Mouse (Mus musculus): ENCODE results near the gene Cdk7. TPM values are rescaled to one million over a fixed set of nuclear protein-coding genes. Genes with fewer than 3 reads are reported as not detected.

Cdk7 gene
- total and polyA plus RNA-seq, 3 experiments, result 29.4 to 56.9 (median 47.8) TPM

GRCm38 (mm10) chr13:100750799-100751198 is 20.1 kb upstream of the Cdk7 start:
- Histone ChIP-seq H3K4me1 (ENCODE audit: control insufficient read depth in 1 of 2, insufficient read depth in 2 of 2) (peaks cover 3 to 15% of the 10 kb centered on the region in 2 experiments; a peak in 2 of 4 replicates), H3K4me3 (replicated peaks in 1 of 3; ENCODE audit: low read depth in 2 of 3, low read length in 2 of 3, poor library complexity in 1 of 3) (no peak overlapping the region), H3K4me2 (ENCODE audit: insufficient read depth, low read depth, poor library complexity, severe bottlenecking) (no peak overlapping the region), H3K36me3 (replicated peaks in 1 of 2; ENCODE audit: control insufficient read depth in 1 of 2, insufficient read depth in 1 of 2, low read length in 1 of 2) (no peaks in the 10 kb centered on the region), H3K27ac (ENCODE audit: insufficient read depth, low read depth) (no peak overlapping the region), H3K9ac (ENCODE audit: insufficient read depth, low read depth) (no peak overlapping the region), H3K9me3 (replicated peaks; ENCODE audit: low read length) (no peaks in the 10 kb centered on the region), H3K79me2 (replicated peaks; ENCODE audit: control insufficient read depth, extremely low read depth, insufficient read depth, poor library complexity, severe bottlenecking) (no peaks in the 10 kb centered on the region), H3K27me3 (replicated peaks) (no peaks in the 10 kb centered on the region)
- no peak for DNase-seq (ENCODE audit: extremely low read depth)
- TF ChIP-seq ZNF384 (IDR thresholded peaks at IDR 0.05; ENCODE audit: low read depth, low read length) (no peak), CHD2 (IDR thresholded peaks at IDR 0.05; ENCODE audit: low read length) (no peak)
- dilution Hi-C loops (cut with MboI; ENCODE audit: extremely low pct_ligation_motif_present, extremely low pct_unique_long_range_greater_than_20kb, low sequenced_read_pairs), result no loop called here
- in situ Hi-C loops (cut with MboI; ENCODE audit: low pct_ligation_motif_present, low pct_unique_long_range_greater_than_20kb, low sequenced_read_pairs), result no loop called here

DNA sequence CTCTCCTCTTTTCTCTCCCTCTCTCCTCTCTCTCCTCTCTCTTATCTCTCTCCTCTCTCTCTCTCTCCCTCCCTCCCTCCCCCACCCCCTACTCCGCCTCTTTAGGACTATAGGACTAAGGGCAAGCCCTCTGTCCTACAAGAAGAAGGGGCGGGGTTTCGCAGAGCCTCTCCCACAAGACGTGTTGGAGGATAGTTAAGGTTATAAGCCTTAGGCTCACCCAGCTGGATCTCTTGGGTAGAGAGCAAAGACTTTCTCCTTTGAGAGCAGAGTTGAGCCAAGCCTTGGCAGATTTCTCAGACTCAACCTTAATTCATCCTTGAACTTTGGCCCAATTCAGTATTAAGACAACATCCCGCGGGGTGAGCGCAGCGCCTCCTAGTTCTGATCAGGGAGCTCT is 17.9 kb upstream of the Cdk7 start:
- dilution Hi-C loops (cut with MboI; ENCODE audit: extremely low pct_ligation_motif_present, extremely low pct_unique_long_range_greater_than_20kb, low sequenced_read_pairs), result no loop called here
- H3K4me2 ChIP-seq (ENCODE audit: insufficient read depth, low read depth, poor library complexity, severe bottlenecking), result no peak overlapping the region

DNA sequence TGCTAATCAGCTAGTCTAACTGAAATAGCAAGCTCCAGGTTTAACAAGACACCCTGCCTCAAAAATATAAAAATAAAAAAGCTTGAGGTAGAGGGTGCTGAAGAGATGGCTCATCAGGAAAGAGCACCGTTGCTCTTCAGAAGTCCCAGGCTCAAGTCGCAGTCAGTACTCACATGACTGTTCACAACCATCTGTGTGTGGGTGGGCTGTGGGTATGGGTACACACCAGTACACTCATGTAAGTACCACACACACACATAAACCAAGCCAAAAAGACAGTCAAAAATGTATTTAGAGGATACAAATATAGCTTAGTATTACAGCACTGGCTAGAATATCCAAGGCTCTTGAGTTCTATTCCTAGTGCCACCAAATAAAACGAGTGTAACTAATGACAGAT is 15.4 kb upstream of the Cdk7 start:
- in situ Hi-C loops (cut with MboI; ENCODE audit: low pct_ligation_motif_present, low pct_unique_long_range_greater_than_20kb, low sequenced_read_pairs), result no loop called here
- no peak for TF ChIP-seq NELFE (IDR thresholded peaks at IDR 0.05; ENCODE audit: low read depth, low read length)
- no peak for TF ChIP-seq ZMIZ1 (IDR thresholded peaks at IDR 0.05; ENCODE audit: low read depth, low read length)
- TF ChIP-seq GABPA (IDR thresholded peaks at IDR 0.05; ENCODE audit: insufficient replicate concordance, low read depth, low read length), result no peak
- no peak for TF ChIP-seq RAD21 (IDR thresholded peaks at IDR 0.05; ENCODE audit: low read depth, low read length)
- TF ChIP-seq EP300 (IDR thresholded peaks at IDR 0.05; ENCODE audit: low read length), result no peak
- TF ChIP-seq MAX (IDR thresholded peaks at IDR 0.05; ENCODE audit: low read length), result no peak
- no peak for TF ChIP-seq BHLHE40 (IDR thresholded peaks at IDR 0.05; ENCODE audit: low read depth, low read length)
- no peak for TF ChIP-seq E2F4 (IDR thresholded peaks at IDR 0.05; ENCODE audit: insufficient replicate concordance, low read depth, low read length)
- TF ChIP-seq ZKSCAN1 (IDR thresholded peaks at IDR 0.05; ENCODE audit: borderline replicate concordance, low read depth, low read length), result no peak
- no peak for TF ChIP-seq MEF2A (IDR thresholded peaks at IDR 0.05; ENCODE audit: borderline replicate concordance, low read depth, low read length)
- no peak for TF ChIP-seq SIN3A (IDR thresholded peaks at IDR 0.05; ENCODE audit: low read length)
- no peak for TF ChIP-seq TBP (conservative IDR thresholded peaks at IDR 0.05; ENCODE audit: low read depth, low read length)
- no peak for TF ChIP-seq MYC (IDR thresholded peaks at IDR 0.05; ENCODE audit: low read depth, low read length)
- TF ChIP-seq ELF1 (IDR thresholded peaks at IDR 0.05; ENCODE audit: low read depth, low read length), result no peak
- TF ChIP-seq RCOR1 (conservative IDR thresholded peaks at IDR 0.05; ENCODE audit: low read depth, low read length), result no peak
- TF ChIP-seq CHD1 (IDR thresholded peaks at IDR 0.05; ENCODE audit: low read depth, low read length), result no peak
- H3K27ac ChIP-seq (ENCODE audit: insufficient read depth, low read depth), result no peak overlapping the region
- H3K27me3 ChIP-seq (replicated peaks), result no peaks in the 10 kb centered on the region
- H3K9ac ChIP-seq (ENCODE audit: insufficient read depth, low read depth), result no peak overlapping the region
- H3K4me3 ChIP-seq (replicated peaks in 1 of 3; ENCODE audit: low read depth in 2 of 3, low read length in 2 of 3, poor library complexity in 1 of 3), result no peak overlapping the region
- peaks cover 8 to 33% of the 10 kb centered on the region in 2 experiments for H3K4me1 ChIP-seq (ENCODE audit: control insufficient read depth in 1 of 2, insufficient read depth in 2 of 2)
- no peaks in the 10 kb centered on the region for H3K9me3 ChIP-seq (replicated peaks; ENCODE audit: low read length)
- H3K36me3 ChIP-seq (replicated peaks in 1 of 2; ENCODE audit: control insufficient read depth in 1 of 2, insufficient read depth in 1 of 2, low read length in 1 of 2), result peaks cover 0 to 4% of the 10 kb centered on the region in 2 experiments
- H3K4me2 ChIP-seq (ENCODE audit: insufficient read depth, low read depth, poor library complexity, severe bottlenecking), result no peak overlapping the region
- dilution Hi-C loops (cut with MboI; ENCODE audit: extremely low pct_ligation_motif_present, extremely low pct_unique_long_range_greater_than_20kb, low sequenced_read_pairs), result no loop called here
- DNase-seq (ENCODE audit: extremely low read depth), result no peak
- H3K79me2 ChIP-seq (replicated peaks; ENCODE audit: control insufficient read depth, extremely low read depth, insufficient read depth, poor library complexity, severe bottlenecking), result peaks cover 19% of the 10 kb centered on the region

More for the DNA sequence above, 17.9 kb upstream of the Cdk7 start:
- peaks cover 6 to 21% of the 10 kb centered on the region in 2 experiments; a peak in 3 of 4 replicates for H3K4me1 ChIP-seq (ENCODE audit: control insufficient read depth in 1 of 2, insufficient read depth in 2 of 2)
- no peak overlapping the region for H3K27ac ChIP-seq (ENCODE audit: insufficient read depth, low read depth)
- H3K4me3 ChIP-seq (replicated peaks in 1 of 3; ENCODE audit: low read depth in 2 of 3, low read length in 2 of 3, poor library complexity in 1 of 3), result no peak overlapping the region
- no peak for TF ChIP-seq IRF4 (IDR thresholded peaks at IDR 0.05; ENCODE audit: low read depth, low read length)
- no peak for TF ChIP-seq RCOR1 (conservative IDR thresholded peaks at IDR 0.05; ENCODE audit: low read depth, low read length)
- TF ChIP-seq CHD2 (IDR thresholded peaks at IDR 0.05; ENCODE audit: low read length), result no peak
- no peak for TF ChIP-seq USF1 (IDR thresholded peaks at IDR 0.05; ENCODE audit: low read depth, low read length)
- no peak for TF ChIP-seq CHD1 (IDR thresholded peaks at IDR 0.05; ENCODE audit: low read depth, low read length)
- TF ChIP-seq ZKSCAN1 (IDR thresholded peaks at IDR 0.05; ENCODE audit: borderline replicate concordance, low read depth, low read length), result no peak
- TF ChIP-seq PAX5 (IDR thresholded peaks at IDR 0.05; ENCODE audit: low read length), result no peak
- H3K79me2 ChIP-seq (replicated peaks; ENCODE audit: control insufficient read depth, extremely low read depth, insufficient read depth, poor library complexity, severe bottlenecking), result no peaks in the 10 kb centered on the region
- no peaks in the 10 kb centered on the region for H3K9me3 ChIP-seq (replicated peaks; ENCODE audit: low read length)
- no peaks in the 10 kb centered on the region for H3K36me3 ChIP-seq (replicated peaks in 1 of 2; ENCODE audit: control insufficient read depth in 1 of 2, insufficient read depth in 1 of 2, low read length in 1 of 2)
- H3K9ac ChIP-seq (ENCODE audit: insufficient read depth, low read depth), result no peak overlapping the region
- in situ Hi-C loops (cut with MboI; ENCODE audit: low pct_ligation_motif_present, low pct_unique_long_range_greater_than_20kb, low sequenced_read_pairs), result no loop called here
- no peaks in the 10 kb centered on the region for H3K27me3 ChIP-seq (replicated peaks)
- no peak for DNase-seq (ENCODE audit: extremely low read depth)

All from CH12.LX (cell line).